Mouse (Mus musculus) spleen, postnatal 36 days (tissue): Measurements from ENCODE around the gene Trappc6b.
A peak's percentile ranks its signal among the peaks of the same experiment; 100 is the strongest.
"Not testable (repeated sequence)": the region's sequence is repeated elsewhere in the genome, so short reads cannot be mapped to it uniquely, and the experiment has no call there.

ENCODE experiments used
- DNase-seq, 2 experiments: peaks; one replicate each; pipeline ENCODE4 v3.0.0; 2022; ENCODE audit warnings: low spot score in 2 of 2, mixed read lengths in 1 of 2

Trappc6b gene

DNA sequence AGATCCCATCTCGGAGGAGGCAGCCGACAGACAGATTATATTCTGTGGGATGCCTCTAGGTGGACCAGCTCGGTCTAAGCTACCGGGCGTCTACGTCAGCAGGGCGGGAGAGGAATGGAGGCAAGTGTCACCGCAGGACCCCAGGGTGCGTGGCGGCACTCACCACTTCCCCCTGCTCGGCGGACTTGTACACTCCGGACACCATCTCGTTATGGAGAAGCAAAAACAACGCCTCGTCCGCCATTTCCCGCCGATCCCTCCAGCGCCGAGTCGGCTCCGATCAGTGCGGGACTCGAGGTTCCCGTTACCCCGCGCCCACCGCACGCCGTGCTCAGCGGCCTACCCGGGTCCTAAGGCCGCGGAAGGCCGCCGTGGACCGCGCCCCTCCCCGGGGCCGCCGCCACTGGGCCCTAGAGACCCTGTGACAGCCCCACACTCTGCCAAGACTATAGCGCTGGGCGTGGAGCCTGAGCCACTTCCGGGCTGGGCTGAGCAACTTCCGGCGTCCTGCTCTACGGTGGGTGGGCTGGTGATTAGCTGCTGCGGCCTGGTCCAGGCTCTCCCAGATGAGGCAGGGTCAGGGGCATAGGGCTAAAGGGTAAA, at the start of gene Trappc6b:
Trappc6b (minus strand) TSS at position 480 of the 603 bp plus-strand sequence.
- peak; percentile 74 to 77 for DNase-seq

- DNase-seq: no peak
Measured at GRCm38 (mm10) chr12:59107926-59108325, 46.7 kb upstream of the Trappc6b start.

DNA sequence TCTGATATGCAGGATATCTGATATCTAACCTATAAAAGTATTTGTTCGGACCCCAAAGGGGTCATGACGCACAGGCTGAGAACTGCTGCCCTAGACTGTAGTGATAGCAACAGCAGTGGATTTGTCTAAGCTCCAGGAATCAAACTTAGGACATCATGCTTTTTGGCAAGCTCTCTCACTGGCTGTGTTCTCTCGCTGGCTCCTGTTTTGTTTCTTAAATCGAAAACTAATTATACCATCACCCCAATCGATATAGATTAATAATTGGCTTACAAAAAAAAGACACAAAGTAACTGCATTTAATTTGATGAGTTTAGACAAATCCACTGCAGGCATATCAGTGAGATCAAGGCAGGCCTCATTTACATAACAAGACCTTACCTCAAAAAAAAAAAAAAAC, 45.2 kb upstream of the Trappc6b start:
- no peak for DNase-seq

- no peak for DNase-seq
Measured at GRCm38 (mm10) chr12:59105914-59106313, 44.6 kb upstream of the Trappc6b start.

GRCm38 (mm10) chr12:59104771-59105170, 43.5 kb upstream of the Trappc6b start:
- DNase-seq: no peak

- no peak for DNase-seq
Measured at GRCm38 (mm10) chr12:59095104-59096025, 34.1 kb upstream of the Trappc6b start, which contains the start of gene Mia2. Gene Mia2, plus strand, starts transcription at chr12:59095799.

DNA sequence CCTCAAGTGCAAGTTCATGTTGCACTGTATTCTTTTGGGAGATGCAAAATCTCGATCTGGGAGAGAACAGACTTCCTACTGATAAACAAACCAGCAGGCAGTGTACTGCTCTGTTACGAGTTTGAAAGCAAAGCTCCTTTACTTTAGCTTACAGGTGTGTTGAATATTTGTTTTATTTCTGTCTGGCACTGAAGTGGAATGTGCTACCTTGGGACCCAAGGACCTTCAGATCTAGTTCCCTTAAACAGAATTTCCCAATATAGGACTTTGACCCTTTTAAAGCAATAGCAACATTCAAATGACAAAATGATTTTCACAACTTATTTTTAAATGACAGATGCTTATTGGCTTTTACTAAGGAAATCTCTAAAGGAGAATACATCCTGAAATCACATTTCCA, 32.3 kb upstream of the Trappc6b start:
- DNase-seq: no peak

DNA sequence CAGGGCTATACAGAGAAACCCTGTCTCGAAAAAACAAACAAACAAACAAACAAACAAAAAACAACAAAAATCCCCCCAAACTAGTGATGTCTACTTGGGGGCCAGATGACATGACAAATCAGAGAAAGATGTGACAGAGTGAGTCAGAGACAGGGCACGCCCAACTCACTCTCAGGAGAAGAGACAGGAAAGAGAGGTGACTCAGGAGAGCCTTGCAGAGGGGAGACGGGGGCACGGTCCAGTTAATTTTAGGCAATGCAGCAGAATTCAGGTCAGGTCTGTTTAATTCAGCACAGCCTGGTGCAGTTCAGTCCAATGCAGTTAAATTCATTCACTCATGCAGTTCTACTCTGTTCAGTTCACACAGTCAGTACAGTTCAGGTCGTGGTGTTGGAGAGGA, 24.9 kb upstream of the Trappc6b start:
- no peak for DNase-seq

DNA sequence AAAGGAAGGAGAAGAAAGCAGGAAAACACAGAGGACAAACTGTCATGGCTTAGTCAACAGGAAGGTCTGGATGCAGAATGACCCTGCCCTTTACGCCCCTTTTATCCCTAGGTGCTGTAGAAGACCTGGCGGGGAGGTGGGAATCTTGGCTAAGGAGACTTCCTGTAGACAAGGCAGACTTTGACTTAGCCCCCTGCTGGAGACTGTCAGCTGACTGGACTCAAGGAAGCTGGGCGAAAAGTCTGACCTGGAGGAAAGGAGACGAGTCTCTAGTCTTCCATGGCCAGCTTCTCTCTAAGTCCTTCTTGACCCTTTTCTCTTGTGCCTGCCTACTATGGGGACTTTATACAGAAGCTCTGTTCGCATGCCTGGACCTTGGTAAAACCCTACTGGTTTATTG, 23.2 kb upstream of the Trappc6b start:
- no peak for DNase-seq

DNA sequence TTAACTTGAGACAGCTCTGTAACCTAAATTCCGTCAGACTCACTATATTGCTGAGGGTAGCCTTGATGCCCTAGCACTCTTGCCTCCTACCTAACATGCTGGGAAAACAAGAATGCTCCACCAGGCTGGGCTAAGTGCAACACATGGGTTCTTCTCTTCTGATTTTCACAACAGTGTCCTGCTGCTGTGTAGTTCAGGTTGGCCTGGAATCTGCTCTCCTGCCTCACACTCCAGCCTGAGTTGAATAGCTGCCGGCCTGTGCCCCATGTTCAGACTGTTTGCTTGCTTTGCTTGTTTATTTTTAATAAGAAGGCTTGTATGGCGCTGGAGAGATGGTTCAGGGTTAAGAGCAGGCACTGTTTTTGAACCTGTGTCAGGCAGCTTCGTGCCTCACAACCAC, 19.2 kb upstream of the Trappc6b start:
- no peak for DNase-seq

GRCm38 (mm10) chr12:59077883-59078282, 16.6 kb upstream of the Trappc6b start:
- DNase-seq: no peak

DNA sequence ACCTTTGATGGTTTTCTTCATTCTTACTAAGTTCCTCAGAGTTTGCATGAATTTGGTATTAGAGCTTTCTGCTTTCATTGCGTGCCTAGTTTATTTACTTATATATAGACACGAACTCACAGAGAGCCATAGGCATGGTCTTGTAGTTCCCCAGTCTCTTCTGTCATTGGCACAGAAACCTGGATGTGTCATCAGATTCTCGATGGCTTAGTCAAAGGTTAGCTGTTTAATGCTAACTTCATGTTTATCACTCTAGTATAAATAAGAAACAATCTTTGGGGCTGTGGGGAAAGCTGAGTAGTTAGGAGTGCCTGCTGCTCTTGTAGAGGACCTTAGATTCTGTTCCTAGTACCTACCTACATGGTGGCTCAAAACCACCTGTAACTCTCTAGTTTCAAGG, 15.7 kb upstream of the Trappc6b start:
- DNase-seq: no peak

DNA sequence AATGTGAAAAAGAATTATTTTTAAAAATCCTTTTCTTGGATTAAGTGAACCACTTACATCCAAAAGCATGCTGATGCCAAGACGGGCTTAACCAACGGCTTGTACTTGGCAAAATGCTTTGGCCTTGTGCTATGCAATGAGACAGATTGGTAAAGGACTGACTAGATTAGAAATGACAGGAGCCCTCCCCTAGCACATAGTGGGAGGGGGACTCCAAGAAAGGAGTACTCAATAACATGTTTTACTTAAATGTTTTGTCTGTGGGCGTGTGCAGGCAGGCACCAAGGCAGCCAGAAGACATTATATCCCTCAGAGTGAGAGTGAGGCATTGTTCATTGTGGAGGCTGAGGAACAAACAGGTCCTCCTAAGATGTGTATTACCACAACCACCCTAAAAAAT, 12.8 kb upstream of the Trappc6b start:
- no peak for DNase-seq

DNA sequence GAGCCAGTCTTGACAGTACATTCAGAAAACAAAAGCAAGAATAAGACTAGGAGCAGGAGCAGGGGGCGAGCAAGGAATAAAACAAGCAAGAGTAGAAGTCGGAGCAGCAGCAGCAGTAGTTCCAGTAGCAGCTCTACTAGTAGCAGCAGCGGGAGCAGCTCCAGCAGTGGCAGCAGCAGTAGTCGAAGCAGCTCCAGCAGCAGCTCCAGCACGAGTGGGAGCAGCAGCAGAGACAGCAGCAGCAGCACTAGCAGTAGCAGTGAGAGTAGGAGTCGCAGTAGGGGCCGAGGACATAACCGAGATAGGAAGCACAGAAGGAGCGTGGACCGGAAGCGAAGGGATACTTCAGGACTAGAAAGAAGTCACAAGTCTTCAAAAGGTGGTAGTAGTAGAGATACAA, 11.0 kb upstream of the Trappc6b start:
- DNase-seq: no peak

- DNase-seq: no peak
Measured at GRCm38 (mm10) chr12:59068791-59069190, 7.5 kb upstream of the Trappc6b start.

DNA sequence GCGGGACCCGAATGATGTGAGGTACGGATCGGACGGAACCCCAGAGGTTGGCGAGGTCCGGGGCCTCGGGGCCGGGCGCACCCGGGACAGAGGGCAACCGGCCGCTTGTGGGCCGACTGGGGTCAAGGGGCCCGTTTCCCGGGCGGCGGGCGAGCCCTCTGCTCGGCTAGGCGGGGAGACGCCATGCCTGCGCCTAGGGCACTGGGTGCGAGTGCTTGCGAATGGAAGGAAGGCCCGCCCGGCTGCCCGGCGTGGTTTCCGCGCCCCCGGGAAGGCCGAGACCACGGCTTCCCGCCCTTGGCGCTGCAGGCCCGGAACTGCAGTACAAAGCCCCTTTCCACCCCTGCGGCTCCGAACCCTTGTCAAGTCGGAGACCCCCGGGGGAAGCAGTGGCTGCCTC, 5.8 kb upstream of the Trappc6b start:
- DNase-seq: peak; percentile 32 to 42

GRCm38 (mm10) chr12:59066448-59067077, 5.3 kb upstream of the Trappc6b start, which contains the start of gene Pnn:
Gene Pnn, plus strand, starts transcription at chr12:59066884.
- peak; percentile 97 to 98 for DNase-seq

DNA sequence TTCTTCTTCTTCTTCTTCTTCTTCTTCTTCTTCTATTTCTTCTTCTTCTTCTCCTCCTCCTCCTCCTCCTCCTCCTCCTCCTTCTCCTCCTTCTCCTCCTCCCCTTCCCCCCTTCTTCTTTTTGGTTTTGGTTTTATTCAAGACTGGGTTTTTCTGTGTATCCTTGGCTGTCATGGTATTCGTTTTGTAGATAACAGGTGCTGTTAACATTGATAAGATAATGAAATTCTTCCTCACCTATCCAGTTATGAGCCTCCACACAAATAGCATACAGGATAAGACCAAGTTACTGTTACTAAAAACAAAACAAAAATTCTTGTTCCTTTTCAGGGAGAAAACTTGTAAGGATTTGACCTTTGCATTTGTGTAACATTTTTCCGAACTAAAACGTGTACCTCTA, 4.5 kb upstream of the Trappc6b start:
- no peak for DNase-seq

DNA sequence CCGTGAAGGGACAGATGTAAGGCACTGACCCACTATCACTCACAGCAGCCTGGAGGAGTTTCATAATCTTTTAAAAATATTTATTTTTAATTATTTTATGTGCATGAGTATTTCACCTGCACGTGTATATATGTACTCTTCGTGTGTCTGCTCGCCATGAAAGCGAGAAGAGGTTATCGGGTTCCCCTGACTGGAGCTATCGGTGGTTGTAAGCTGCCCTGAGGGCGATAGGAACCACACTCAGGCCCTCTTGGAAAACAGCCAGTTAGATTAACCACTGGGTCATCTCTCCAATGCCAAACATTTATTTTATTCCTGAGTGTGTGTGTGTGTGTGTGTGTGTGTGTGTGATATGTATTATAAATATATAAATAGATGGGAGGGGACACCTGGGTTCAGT, 3.6 kb upstream of the Trappc6b start:
- no peak for DNase-seq

GRCm38 (mm10) chr12:59060322-59060721, 950 bp downstream of the Trappc6b start:
- no peak for DNase-seq

DNA sequence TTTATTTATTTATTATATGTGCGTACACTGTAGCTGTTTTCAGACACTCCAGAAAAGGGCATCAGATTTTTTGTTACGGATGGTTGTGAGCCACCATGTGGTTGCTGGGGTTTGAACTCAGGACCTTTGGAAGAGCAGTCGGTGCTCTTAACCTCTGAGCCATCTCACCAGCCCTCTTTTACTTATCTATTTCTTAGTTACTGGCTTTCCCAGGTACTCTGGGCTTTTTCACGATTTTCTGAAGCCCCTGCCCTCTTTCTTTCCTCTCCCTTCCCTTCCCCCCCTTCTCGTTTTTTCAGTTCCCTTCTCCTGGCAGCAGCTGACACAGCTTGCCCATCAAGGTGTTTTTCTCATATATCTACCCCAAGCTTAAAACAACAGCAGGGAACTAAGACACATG, 3.0 kb downstream of the Trappc6b start:
- not testable (repeated sequence) for DNase-seq

DNA sequence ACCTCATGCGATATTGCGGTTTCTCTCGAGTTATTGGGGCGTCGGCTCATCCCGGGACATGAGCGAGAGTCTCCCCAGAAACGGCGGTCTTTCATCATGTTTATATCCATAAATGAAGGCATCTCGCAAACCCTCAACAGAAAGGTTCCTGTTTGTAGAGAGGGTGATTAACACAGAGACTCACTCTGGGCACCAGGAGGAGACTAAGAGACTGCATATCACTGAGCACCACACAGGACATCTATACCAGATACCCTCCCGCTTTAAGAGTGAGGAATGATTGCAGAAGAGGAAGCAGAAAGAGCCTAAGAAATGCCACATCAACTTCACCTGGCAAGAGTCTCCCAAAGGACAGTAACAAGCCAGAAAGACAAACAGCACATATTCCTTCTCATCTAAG, 5.0 kb downstream of the Trappc6b start:
- no peak for DNase-seq
